Mouse (Mus musculus): ENCODE measurements around the gene Zbtb41. TPM values are rescaled to one million over a fixed set of nuclear protein-coding genes. Genes with fewer than 3 reads are reported as not detected.

Gene Zbtb41
- total RNA-seq, 1 experiment from 2014 or later, result 36.5 TPM

- no peak for DNase-seq
These were observed 56.8 kb downstream of the Zbtb41 start for GRCm38 (mm10) chr1:139478898-139479297.

DNA sequence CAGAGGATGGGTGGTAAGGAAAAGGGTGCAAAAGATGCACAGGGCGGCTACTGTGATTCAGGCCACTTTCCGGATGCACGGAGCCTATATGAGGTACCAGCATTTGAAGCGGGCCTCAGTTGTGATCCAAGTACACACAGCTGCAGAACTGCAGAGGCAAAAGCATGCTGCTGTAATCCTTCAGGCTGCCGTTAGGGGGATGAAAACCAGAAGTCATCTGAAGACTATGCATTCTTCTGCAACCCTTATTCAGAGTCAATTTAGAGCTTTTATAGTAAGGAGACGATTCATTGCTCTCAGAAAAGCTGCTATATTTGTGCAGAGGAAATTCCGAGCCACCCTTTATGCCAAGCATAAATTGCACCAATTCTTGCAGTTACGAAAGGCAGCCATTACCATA lies 58.2 kb downstream of the Zbtb41 start:
- DNase-seq, result no peak

DNA sequence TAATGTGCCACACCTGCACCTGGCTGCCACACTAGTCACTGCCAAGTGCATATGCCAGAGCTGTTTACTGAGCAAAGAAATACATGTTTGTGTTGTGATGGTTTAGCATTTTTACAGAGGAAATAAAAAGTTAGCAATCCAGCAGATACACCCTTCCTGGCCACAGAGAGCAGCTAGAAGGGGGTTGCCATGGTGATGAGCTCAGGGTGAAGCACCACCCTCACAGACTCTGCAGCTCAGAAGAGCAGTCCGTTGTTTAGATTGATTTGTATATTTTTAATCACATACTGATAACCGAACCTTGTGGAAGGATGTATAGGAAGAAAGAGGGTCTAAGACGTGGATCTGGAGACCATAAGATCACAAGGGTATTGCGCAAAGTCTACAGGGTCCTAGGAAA lies 59.1 kb downstream of the Zbtb41 start:
- DNase-seq, result no peak

DNA sequence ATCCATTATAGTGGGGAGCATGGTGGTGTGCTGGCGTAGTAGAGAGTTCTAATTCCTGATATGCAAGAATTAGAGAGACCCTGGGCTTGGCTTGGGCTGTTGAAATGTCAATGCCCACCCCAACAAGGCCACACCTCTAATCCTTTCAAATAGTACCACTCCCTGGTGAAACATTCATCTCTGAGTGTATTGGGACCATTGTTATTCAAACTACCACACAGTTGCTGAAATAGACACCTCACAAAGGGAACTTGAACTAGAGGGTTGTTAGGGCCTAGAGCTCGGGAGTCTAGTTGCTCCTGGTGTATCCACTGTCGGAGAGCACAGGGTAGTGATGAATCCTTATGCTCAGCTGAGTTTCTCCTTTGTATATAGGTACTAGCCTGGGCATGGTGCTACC lies 72.5 kb downstream of the Zbtb41 start:
- DNase-seq, result no peak

- DNase-seq, result no peak
These were observed 73.3 kb downstream of the Zbtb41 start for GRCm38 (mm10) chr1:139495408-139495807.

DNA sequence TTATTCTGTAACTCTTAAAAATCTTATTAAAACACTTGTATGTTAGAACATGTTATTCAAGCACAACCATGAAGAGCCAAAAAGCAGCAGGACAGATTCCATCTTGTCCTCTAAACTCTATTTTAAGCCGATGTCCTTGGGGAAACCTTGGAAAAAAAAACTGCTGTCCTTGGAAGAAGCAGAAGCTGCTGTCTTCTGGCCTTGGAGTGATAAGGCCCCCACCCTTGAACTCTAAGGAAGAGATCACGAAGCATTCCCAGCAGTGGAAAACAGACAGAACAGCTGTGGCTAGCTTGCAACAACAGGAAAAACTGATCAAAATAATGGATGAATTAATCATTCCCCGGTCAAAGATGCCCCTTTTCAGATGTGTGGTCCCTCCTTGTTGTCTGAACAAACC lies 74.1 kb downstream of the Zbtb41 start:
- DNase-seq, result no peak

- no peak for DNase-seq
These were observed 77.7 kb downstream of the Zbtb41 start for GRCm38 (mm10) chr1:139499751-139500150.

- no peak for DNase-seq
These were observed 79.2 kb downstream of the Zbtb41 start, which contains the start of gene F13b for GRCm38 (mm10) chr1:139501258-139501752. Gene F13b, plus strand, starts transcription at chr1:139501702.

Other genes starting within 250 kb of the Zbtb41 start
- not detected in 2 replicates for gene Crb1, start 45.2 kb upstream of the Zbtb41 start, total RNA-seq (2021)
- gene Aspm, start 32.5 kb downstream of the Zbtb41 start, total RNA-seq (2021), result 7.7 and 8.2 TPM in 2 replicates
- 0.90 and 21.9 TPM in 2 replicates for gene F13b, start 79.4 kb downstream of the Zbtb41 start, total RNA-seq (2021)
- 0.60 and 9.9 TPM in 2 replicates for gene Cfhr1, start 138.0 kb downstream of the Zbtb41 start, total RNA-seq (2021)